Mouse (Mus musculus): Measurements from ENCODE around the gene Ccm2.

The Ccm2 gene

GRCm38 (mm10) chr11:6581560-6581959 lies 34.9 kb downstream of the Ccm2 start:
- DNase-seq (ENCODE audit: low spot score) = no peak

GRCm38 (mm10) chr11:6585748-6586147 lies 39.1 kb downstream of the Ccm2 start:
- no peak for DNase-seq (ENCODE audit: low spot score)

DNA sequence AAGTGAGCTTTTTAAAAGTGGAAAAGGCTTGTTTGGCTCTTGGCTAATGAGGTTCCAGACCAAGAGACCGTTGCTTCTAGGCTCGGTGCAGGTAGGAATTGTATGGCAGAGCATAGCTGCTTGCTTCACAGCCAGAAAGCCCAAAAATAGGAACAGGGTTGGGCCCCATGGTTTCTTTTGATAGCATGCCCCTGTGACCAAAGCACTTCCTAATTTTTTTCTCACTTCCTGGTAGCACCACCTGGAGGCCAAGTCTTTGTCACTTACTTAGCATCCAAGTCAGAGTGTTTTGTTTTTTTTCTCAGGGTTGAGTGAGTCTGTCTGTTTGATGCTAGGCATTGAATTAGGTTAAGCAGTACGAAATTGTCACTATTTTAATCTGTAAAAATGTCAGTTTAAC lies 40.0 kb downstream of the Ccm2 start:
- no peak for DNase-seq (ENCODE audit: low spot score)

DNA sequence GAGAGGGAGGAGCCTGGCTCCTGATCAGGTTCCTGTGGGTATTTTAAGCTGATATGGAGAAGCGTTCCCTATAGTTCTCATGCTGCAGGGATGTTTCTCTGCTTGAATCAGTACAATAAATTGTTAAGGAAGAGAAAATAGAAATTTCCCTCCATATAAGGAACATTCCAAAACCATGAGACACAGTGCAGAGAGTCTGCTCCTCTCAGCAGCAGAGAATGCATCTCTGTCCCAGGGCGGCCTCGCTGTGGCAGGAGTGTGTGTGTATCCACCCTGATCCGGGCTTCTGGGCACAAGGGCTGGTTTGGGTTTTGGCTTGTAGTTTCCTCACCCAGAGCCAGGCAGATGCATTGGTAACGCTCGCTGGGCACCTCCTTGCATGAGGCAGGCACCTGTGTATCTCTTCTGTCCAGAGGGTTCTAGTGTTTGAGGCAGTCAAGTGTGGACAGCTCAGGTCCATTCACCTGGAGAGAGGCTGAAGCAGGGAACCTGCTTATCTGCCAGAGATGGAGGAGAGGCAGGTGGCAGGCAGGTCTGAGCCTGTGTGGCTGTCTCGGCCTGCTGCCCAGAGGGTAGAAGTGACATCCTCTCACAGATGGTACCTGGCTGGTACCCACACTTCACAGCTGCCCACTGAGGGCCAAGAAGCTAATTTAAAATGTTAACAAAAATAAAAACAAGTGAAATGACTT lies 40.7 kb downstream of the Ccm2 start:
- no peak for DNase-seq (ENCODE audit: low spot score)

DNA sequence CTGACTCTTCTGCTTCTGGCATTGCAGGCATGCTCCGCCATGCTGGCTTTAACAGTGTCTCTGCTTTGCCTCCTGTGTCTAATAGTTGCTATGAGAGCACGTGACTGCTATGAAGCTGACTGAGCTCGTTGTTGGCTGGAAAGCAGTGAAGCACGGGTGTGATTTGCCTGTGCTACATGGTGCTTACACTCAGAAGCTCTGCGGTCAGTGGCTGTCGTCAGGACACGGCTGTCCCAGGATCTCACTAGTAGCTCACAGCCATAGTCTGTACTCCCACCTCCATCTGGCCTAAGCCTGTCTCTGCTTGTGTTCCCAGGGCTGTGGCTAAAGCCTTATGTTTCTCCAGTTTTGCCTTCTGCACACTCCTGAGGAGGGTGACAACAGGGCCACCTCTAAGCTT lies 41.6 kb downstream of the Ccm2 start:
- DNase-seq (ENCODE audit: low spot score) = no peak

DNA sequence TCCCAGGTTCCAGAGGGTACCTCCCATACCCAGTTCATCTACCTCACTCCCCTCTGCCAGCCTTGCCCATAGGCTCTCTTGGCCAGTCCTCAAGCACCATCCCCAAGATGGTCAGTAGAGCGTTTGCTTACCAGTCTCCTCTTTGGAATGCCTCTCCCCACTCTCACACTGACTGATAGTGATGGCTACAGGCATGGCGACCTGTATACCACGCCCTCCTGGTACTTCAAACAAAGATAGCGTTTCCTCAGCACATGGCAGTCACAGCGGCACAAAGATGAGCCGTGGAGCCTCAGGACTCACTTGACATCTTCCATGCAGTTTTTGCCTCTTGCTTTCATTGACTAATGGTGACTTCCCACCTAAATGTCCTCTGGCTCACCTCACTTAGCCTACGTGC lies 43.2 kb downstream of the Ccm2 start:
- no peak for DNase-seq (ENCODE audit: low spot score)

DNA sequence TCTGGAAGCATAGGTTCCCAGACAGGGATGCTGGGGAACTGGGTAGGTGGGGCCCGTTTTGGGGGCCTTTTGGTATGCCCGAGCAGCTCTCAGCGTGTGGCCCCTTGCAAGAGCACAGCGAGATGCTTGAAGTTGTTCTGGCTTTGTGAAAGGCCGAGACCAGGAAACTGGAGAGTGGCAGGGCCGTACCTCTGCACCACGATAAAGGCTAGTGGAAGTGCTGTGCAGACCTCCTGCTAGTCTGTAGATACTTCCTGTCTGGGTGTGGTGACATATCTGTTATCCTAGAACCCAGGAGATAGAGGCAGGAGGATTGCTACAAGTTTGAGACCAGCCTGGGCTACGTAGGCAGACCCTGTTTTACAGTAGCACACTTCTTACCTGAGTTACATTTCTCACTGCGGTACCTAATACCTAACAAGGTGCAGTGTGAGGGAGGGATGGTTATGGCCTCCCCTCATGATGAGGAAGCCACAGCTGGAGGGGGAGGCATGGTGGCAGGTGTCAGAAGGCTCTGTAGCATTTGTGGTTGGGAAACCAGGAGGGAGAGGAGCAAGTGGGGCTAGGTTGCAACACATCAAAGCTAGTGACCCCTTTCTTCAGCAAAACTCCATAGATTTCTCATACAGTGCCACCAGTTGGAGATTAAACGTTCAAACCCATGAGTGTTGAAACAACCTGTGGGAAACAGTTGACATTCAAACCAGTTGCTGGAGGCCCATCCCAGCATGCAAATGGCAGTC lies 44.4 kb downstream of the Ccm2 start:
- DNase-seq (ENCODE audit: low spot score) = no peak

- DNase-seq (ENCODE audit: low spot score) = no peak
These were observed 46.7 kb downstream of the Ccm2 start for GRCm38 (mm10) chr11:6593406-6593805.

GRCm38 (mm10) chr11:6594845-6595244 lies 48.2 kb downstream of the Ccm2 start:
- DNase-seq (ENCODE audit: low spot score) = no peak

DNA sequence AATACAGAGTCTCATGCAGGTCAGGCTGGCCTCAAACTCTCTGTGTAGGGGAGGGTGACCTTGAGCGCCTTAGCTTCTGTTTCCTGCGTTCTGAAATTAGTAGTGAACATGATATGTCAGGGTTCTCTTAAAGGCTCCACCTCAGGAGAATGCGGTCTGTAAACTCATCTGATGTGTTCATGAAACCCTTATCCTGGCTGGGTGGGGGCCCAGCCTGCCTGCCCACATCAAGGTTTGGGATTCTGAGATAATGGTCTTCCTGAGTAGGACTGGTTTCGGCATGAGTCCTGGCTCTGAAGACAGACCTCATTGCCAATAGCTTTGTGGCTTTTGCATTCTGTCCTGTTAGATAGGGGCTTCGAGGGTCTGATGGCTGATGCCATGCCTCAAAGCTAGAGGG lies 48.7 kb downstream of the Ccm2 start:
- no peak for DNase-seq (ENCODE audit: low spot score)

GRCm38 (mm10) chr11:6596205-6596604 lies 49.5 kb downstream of the Ccm2 start:
- DNase-seq (ENCODE audit: low spot score) = no peak

- DNase-seq (ENCODE audit: low spot score) = no peak
These were observed 49.9 kb downstream of the Ccm2 start for GRCm38 (mm10) chr11:6596616-6597015.

DNA sequence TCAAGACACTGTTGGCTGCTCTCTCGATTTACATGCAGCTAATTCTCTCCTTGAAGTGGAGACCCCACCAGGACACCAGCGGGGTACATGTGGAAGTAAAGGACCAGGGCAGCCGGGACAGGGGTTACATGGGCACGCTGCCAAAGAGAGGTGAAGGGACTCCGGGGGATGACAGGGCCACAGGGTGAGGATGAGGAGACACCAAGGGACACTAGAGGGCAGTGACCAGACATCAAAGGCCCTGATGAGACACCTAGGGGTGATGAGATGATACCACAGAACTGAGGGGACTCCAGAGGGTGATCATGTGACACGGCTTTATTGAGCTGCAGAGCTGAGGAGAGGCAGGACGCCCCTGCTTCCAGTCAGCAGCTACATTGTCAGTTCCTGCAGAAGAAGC lies 50.8 kb downstream of the Ccm2 start:
- DNase-seq (ENCODE audit: low spot score) = no peak

DNA sequence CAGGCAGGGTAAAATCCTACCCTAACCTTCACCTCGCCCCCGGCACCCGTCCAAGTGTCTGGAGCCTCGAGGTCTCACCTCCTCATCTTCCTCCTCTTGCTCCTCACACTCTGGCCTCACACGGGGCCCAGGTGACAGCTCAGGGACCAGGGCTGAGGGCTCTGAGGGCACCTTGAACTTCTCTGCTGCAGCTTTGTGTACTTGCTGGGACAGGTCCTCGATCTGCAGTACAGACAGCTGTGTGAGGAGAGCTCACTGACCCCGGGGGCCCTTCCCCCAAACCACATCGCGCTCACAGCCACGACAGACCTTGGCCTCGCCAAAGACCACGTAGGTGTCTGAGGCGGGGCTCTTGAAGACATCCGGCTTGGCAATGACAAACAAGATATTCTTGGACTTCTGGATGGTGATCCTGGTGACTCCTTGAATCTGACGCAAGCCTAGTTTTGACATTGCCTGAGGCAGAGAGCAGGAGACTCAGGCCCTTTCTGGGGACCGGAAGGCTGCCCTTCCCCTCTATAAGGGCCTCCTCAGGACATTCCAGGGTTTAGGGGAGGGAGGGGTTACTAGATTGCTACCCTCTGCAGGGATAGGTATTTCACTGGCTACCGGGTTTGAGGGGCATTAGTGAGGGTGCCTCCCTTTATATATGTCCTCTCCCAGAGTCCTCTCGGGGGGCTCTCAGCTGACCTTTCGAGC lies 51.7 kb downstream of the Ccm2 start:
- no peak for DNase-seq (ENCODE audit: low spot score)

GRCm38 (mm10) chr11:6599011-6599681 lies 52.5 kb downstream of the Ccm2 start:
- DNase-seq (ENCODE audit: low spot score) = peak; percentile 48

DNA sequence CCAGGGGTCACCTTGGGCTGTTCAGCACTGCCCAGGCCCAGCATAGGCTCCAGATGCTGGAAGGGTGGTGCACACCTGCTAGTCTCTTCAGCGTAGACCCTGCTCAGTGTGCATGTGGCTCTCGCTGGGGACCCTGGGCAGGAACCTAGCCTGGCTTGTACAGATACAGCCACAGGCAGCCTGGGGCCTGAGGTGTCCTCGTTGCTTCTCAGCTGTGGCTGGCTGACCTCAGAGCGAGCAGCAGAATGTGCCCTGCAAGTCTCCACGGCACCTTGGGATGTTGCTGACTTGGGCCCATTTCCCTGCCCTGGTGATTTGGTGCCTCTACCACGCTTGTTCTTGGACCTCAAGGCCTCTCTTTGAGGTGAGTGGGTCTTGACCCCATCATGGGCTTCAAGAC lies 53.1 kb downstream of the Ccm2 start:
- DNase-seq (ENCODE audit: low spot score) = no peak

DNA sequence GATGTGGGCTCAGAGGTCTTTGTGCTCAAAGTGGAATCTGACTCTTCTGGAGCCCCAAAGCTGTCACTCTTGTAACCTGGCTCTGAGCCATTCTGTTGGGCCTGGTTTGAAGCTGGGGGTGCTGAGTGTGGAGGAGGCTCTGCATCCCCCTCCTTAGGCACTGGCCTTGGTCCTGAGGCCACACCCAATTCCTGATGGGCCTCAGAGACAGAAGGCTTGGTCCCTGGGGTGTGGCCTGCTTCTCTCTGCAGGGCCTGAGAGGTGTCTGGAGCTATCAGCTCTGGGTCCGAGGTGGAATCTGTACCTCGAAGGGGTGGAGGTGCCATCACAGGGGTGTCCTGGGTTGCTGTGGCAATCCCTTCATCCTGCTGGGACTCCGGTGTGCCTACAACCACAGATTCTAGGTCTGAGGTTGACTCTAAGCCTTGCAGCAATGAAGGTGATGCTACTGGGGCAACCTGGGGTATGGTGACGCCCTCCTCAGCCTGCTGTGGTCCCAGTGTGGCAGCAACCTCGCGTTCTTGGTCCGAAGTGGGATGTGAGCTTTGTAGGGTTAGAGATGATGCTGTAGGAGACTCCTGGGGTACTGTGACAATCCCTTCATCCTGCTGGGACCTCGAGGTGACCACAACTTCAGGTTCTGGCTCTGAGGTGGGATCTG lies 53.7 kb downstream of the Ccm2 start:
- DNase-seq (ENCODE audit: low spot score) = no peak

DNA sequence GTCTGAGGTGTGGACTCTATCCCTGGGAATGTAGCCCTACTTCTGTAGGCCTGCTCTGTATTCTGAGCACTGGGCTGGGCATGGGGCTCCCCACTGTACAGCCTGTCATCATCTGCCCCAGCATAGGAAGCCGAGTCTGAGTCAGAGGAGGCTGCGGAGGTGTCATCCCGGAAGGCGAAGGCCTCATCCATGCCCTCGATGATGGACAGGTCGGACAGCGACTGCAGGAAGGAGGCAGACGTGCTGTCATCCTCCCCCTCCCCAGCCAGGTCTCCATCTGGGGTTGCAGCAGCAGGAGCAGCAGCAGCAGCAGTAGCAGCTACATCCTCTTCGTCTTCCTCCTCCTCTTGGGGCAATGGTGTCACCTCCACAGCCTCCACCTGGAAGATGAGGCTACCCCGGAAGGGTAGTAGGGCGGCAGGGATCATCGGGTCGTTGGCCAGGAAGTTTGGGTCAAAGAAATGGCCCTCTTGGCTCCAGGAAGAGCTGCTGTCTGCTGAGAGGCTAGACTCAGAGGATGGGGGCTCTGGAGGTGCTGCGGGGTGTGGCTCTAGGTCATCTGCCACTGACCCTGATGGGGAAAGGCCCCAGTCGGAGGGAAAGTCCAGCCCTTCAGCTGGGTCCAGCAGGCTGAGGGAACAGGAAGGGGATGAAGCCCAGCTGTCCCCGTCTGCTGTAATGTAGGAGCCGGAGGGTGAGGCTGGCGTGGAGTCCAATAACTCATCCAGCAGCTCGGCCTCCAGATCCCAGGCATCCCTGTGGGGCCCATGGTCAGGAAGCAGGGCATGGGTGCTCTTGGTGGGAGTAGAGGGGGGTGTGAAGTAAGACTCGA lies 55.2 kb downstream of the Ccm2 start:
- DNase-seq (ENCODE audit: low spot score) = no peak

DNA sequence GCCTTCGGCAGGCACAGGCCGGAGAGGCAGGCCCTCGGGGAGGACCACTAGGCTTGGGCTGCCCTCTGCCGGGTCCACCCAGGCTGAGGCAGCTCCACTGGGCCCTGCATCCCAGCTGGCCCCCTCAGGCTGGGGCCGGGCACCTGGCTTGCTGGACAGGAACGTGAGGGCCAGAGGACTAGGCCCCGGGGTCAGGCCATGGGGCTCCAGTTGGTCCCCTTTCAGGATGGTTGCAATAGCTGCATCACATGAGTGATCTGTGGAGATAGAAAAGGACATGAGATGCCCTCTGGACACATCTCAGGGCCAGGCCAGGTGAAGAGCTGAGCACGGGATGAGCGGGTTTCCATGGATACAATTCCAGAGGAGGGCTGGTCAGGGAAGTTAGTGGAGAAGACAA lies 56.0 kb downstream of the Ccm2 start:
- no peak for DNase-seq (ENCODE audit: low spot score)

DNA sequence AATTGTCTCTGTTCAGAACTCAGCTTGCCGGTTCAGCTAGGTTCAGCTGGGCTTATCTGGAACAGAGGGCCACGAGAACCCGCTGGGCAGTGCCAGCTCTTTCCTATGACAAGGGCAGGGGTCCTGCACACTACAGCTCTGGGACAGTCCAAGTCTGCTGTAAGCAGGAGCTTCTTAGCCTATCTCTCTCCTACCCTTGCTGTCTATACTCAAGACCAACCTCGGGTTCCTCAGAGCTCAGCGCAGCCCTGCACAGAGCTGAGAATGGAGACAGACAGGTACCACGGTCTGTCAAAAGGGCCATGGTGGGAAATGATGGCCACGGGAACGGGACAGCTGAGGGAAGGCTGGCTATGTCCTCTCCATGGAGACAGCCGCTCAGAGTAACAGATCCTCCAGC lies 56.5 kb downstream of the Ccm2 start:
- no peak for DNase-seq (ENCODE audit: low spot score)

GRCm38 (mm10) chr11:6603887-6604603 lies 57.4 kb downstream of the Ccm2 start:
- no peak for DNase-seq (ENCODE audit: low spot score)
